Mouse (Mus musculus) liver, embryonic 11.5 days (tissue): ENCODE results near the gene Wdhd1. TPM values are rescaled to one million over a fixed set of nuclear protein-coding genes. Genes with fewer than 3 reads are reported as not detected.

Source experiments
- ATAC-seq: fragments of 200-750 bp; cut with Nextera tagmentation; replicated peaks from 2 replicates; pipeline ENCODE4 v1.8.0; 2017; ENCODE audit warnings: moderate number of reproducible peaks, mild to moderate bottlenecking, moderate TSS enrichment, moderate library complexity; ENCODE audit not compliant: low FRiP score
- DNase-seq: peaks from one replicate; pipeline ENCODE4 v3.0.0-alpha.2; 2017; ENCODE audit warnings: low spot score
- H3K27ac ChIP-seq: fragments of 300-500 bp; sonication (generic); 2 replicates; pipeline ENCODE4 v1.5.1; 2014; ENCODE audit warnings: mild to moderate bottlenecking, low read depth, low read length, control low read depth
- H3K27me3 ChIP-seq: fragments of 300-500 bp; sonication (generic); replicated peaks from 2 replicates; pipeline ENCODE4 v1.6.1; 2014; ENCODE audit warnings: low read length, mixed read lengths; ENCODE audit not compliant: control insufficient read depth, insufficient read depth
- H3K36me3 ChIP-seq: fragments of 300-500 bp; sonication (generic); 2 replicates; pipeline ENCODE4 v1.6.1; 2014; ENCODE audit warnings: mild to moderate bottlenecking, low read length, moderate library complexity, mixed read lengths; ENCODE audit not compliant: control insufficient read depth, insufficient read depth
- H3K4me1 ChIP-seq: fragments of 300-500 bp; sonication (generic); replicated peaks from 2 replicates; pipeline ENCODE4 v1.6.1; 2014; ENCODE audit warnings: low read length, mixed read lengths; ENCODE audit not compliant: control insufficient read depth, insufficient read depth
- H3K4me2 ChIP-seq: fragments of 300-500 bp; sonication (generic); 2 replicates; pipeline ENCODE4 v1.6.1; 2014; ENCODE audit warnings: mild to moderate bottlenecking, control low read depth, moderate library complexity
- H3K4me3 ChIP-seq: fragments of 300-500 bp; sonication (generic); 2 replicates; pipeline ENCODE4 v1.5.1; 2014; ENCODE audit warnings: low read depth, low read length, control low read depth
- H3K9ac ChIP-seq: fragments of 300-500 bp; sonication (generic); 2 replicates; pipeline ENCODE4 v1.6.1; 2014; ENCODE audit warnings: low read depth, low read length, control low read depth
- H3K9me3 ChIP-seq: fragments of 300-500 bp; sonication (generic); 2 replicates; pipeline ENCODE4 v1.6.1; 2016; ENCODE audit warnings: low read length, inconsistent platforms, mixed read lengths; ENCODE audit not compliant: control insufficient read depth
- WGBS: fragments of 180-500 bp; shearing (Covaris S2); extraction: QIAGEN DNeasy Blood & Tissue Kit; methylation state at CpG from one replicate; pipeline ENCODE4 v1.1.7; 2014; 5-methylcytosine and 5-hydroxymethylcytosine counted together
- polyA plus RNA-seq: library from polyadenylated mRNA; unstranded; fragments of >200 nt; fragmentation: Nextera tagmentation; extraction: Ambion mirVana; gene quantifications from 2 replicates; pipeline ENCODE4 v1.2.1, GENCODE M21; 2014

Wdhd1 gene
- polyA plus RNA-seq, 1 experiment from 2014 or later: 65.7 TPM

- H3K4me3 ChIP-seq: no peak overlapping the region
- no peak overlapping the region for H3K27ac ChIP-seq
- peaks cover 20% of the 10 kb centered on the region for H3K4me1 ChIP-seq
- H3K9ac ChIP-seq: peak overlapping the region; percentile 12; the same call in 1 of the 2 replicates
- WGBS: 82% methylated on average over 6 of the region's 6 CpGs
- H3K9me3 ChIP-seq: no peaks in the 10 kb centered on the region
- peaks cover 12% of the 10 kb centered on the region; the same call in 1 of the 2 replicates for H3K36me3 ChIP-seq
- DNase-seq (no peak), ATAC-seq (no peak)
- H3K27me3 ChIP-seq: no peaks in the 10 kb centered on the region
- no peak overlapping the region for H3K4me2 ChIP-seq
Observed at GRCm38 (mm10) chr14:47304814-47305405, 28.3 kb upstream of the Wdhd1 start.

GRCm38 (mm10) chr14:47302885-47303680 lies 26.4 kb upstream of the Wdhd1 start:
- H3K4me1 ChIP-seq: peaks cover 26% of the 10 kb centered on the region
- H3K9ac ChIP-seq: no peak overlapping the region
- ATAC-seq (no peak), DNase-seq (no peak)
- 80% methylated on average over 14 of the region's 14 CpGs for WGBS
- no peaks in the 10 kb centered on the region for H3K9me3 ChIP-seq
- H3K4me2 ChIP-seq: no peak overlapping the region
- H3K27me3 ChIP-seq: no peaks in the 10 kb centered on the region
- no peak overlapping the region for H3K27ac ChIP-seq
- no peak overlapping the region for H3K4me3 ChIP-seq
- H3K36me3 ChIP-seq: peaks cover 9% of the 10 kb centered on the region; the same call in 1 of the 2 replicates

DNA sequence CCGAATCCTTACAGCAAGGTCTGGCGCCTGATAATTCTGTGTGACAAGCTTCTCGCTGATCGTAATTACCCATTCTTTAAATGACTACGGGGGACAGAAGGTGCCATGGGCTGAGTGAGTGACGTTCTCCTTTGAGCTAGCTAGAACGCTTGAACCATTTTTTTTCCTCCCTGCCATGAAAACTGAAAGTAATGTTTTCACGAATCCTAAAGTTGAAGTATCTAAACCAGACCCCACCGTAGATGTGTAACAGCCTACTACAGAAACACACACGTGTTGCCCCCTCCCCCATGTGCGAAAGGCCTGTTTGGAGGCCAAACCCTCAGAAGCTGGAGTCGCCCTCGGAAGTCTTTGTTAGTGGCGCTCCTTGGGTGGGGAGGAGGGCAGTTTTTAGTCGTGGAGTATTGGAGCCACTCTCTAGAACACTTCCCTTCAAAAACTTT lies 22.2 kb upstream of the Wdhd1 start:
- H3K4me2 ChIP-seq: peak overlapping the region; percentile 93
- H3K27ac ChIP-seq: peak overlapping the region; percentile 91
- under 1% methylated on average over 15 of the region's 15 CpGs for WGBS
- H3K9ac ChIP-seq: peak overlapping the region; percentile 93
- ATAC-seq: peak; percentile 44
- peaks cover 4% of the 10 kb centered on the region; the same call in 1 of the 2 replicates for H3K36me3 ChIP-seq
- no peaks in the 10 kb centered on the region for H3K9me3 ChIP-seq
- H3K4me1 ChIP-seq: peaks cover 33% of the 10 kb centered on the region
- DNase-seq: peak; percentile 54
- H3K27me3 ChIP-seq: no peaks in the 10 kb centered on the region
- peak overlapping the region; percentile 85 for H3K4me3 ChIP-seq

DNA sequence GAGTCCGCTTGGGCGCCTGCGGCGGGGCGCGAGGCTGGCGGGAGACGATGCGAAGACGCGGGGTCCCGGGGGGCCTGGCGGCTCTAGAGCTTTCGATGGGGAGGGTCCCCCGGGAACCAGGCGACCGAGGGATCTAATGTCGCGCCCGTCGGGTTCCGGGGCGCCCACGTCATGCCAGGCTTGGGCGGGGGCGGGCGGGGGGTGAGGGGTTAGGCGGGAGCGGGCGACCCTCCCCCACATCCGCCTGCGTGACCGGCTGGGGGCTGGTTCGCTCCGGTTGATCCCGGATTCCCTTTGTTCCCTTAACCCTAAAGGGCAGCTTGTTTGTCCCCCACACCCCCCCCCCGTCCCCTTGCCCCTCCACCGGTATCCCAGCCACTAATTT lies 21.7 kb upstream of the Wdhd1 start:
- Histone ChIP-seq H3K4me1 (peaks cover 33% of the 10 kb centered on the region), H3K36me3 (peaks cover 4% of the 10 kb centered on the region; the same call in 1 of the 2 replicates), H3K9me3 (no peaks in the 10 kb centered on the region), H3K9ac (peak overlapping the region; percentile 93), H3K27me3 (no peaks in the 10 kb centered on the region), H3K4me2 (peak overlapping the region; percentile 93), H3K4me3 (peak overlapping the region; percentile 85), H3K27ac (peak overlapping the region; percentile 91)
- peak; percentile 64 for ATAC-seq
- DNase-seq: peak; percentile 69
- WGBS: 1% methylated on average over 38 of the region's 38 CpGs

GRCm38 (mm10) chr14:47297785-47298407 lies 21.2 kb upstream of the Wdhd1 start, which contains the start of gene Mapk1ip1l:
Gene Mapk1ip1l, plus strand, starts transcription at chr14:47298266.
- peak; percentile 83 for ATAC-seq

GRCm38 (mm10) chr14:47296232-47296631 lies 19.6 kb upstream of the Wdhd1 start:
- Histone ChIP-seq H3K9me3 (no peaks in the 10 kb centered on the region), H3K4me2 (no peak overlapping the region), H3K36me3 (peaks cover 2% of the 10 kb centered on the region; the same call in 1 of the 2 replicates), H3K4me3 (no peak overlapping the region), H3K27ac (peak overlapping the region; percentile 10; the same call in 1 of the 2 replicates), H3K4me1 (peaks cover 33% of the 10 kb centered on the region), H3K27me3 (no peaks in the 10 kb centered on the region), H3K9ac (no peak overlapping the region)
- WGBS: 48% methylated on average over 2 of the region's 2 CpGs
- DNase-seq (no peak), ATAC-seq (no peak)

More at GRCm38 (mm10) chr14:47297785-47298407, 21.2 kb upstream of the Wdhd1 start, which contains the start of gene Mapk1ip1l:
- peak within 1 kb of the TSS; percentile 85 for H3K4me3 ChIP-seq
- no peaks in the 10 kb centered on the region; the same call in 1 of the 2 replicates for H3K36me3 ChIP-seq
- peaks cover 33% of the 10 kb centered on the region for H3K4me1 ChIP-seq
- peak within 1 kb of the TSS; percentile 91 for H3K27ac ChIP-seq
- peak within 1 kb of the TSS; percentile 93 for H3K4me2 ChIP-seq
- no peaks in the 10 kb centered on the region for H3K27me3 ChIP-seq
- under 1% methylated on average over 34 of the region's 34 CpGs for WGBS
- peak within 1 kb of the TSS; percentile 93 for H3K9ac ChIP-seq
- DNase-seq: peak; percentile 95
- H3K9me3 ChIP-seq: no peaks in the 10 kb centered on the region

DNA sequence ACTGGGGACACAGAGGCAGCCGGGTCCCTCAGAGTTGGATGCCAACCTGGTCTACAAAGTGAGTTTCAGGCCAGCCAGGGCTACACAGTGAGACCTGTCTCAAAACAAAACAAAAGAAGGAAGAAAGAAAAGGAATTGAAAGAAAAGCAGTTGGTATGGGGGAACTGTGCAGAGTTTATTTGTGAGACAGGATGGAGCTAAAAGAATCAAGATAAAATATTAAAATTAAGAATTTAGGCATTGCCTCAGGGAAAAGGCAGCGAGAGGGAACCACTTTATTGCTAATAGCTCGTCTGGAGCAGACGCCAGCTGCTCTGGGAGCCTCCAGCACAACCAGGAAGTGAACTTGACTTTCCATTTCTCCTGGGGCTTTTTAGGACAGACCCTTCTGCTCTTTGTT lies 17.5 kb upstream of the Wdhd1 start:
- H3K27me3 ChIP-seq: no peaks in the 10 kb centered on the region
- no peaks in the 10 kb centered on the region for H3K9me3 ChIP-seq
- DNase-seq (no peak), ATAC-seq (no peak)
- no peak overlapping the region for H3K4me3 ChIP-seq
- no peak overlapping the region for H3K27ac ChIP-seq
- no peak overlapping the region for H3K4me2 ChIP-seq
- H3K9ac ChIP-seq: no peak overlapping the region
- 59% methylated on average over 4 of the region's 4 CpGs for WGBS
- peaks cover 16% of the 10 kb centered on the region for H3K4me1 ChIP-seq
- peaks cover 9% of the 10 kb centered on the region for H3K36me3 ChIP-seq

DNA sequence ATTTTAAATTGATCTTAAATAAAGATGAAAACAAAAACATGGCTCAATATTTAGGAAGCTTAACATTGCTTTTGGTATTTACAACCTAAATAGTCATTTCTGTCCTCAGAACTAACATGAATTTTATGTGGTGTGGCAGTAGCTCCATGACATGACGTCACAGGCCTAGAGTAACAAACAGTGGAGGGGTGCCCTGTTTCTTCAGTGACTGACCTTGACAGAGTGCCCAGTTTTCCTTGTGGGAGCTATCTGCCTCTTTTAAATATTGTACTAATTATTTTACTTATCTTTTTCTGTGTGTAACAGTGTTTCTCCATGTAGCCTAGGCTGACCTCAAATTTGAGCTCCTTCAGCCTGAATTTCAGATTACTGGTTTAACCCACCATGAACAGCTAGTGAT lies 15.1 kb upstream of the Wdhd1 start:
- Histone ChIP-seq H3K27me3 (no peaks in the 10 kb centered on the region), H3K9me3 (no peaks in the 10 kb centered on the region), H3K36me3 (peaks cover 9% of the 10 kb centered on the region), H3K9ac (no peak overlapping the region), H3K27ac (no peak overlapping the region), H3K4me3 (no peak overlapping the region), H3K4me2 (no peak overlapping the region), H3K4me1 (peaks cover 13% of the 10 kb centered on the region)
- 87% methylated on average over 1 of the region's 1 CpGs for WGBS
- no peak for DNase-seq
- ATAC-seq: no peak
